Mouse (Mus musculus): ENCODE data around the gene Csrp3. TPM values are rescaled to one million over a fixed set of nuclear protein-coding genes. Genes with fewer than 3 reads are reported as not detected.
A peak's percentile ranks its signal among the peaks of the same experiment; 100 is the strongest.

The Csrp3 gene
- polyA plus RNA-seq, 1 experiment from 2014 or later: 905 TPM

DNA sequence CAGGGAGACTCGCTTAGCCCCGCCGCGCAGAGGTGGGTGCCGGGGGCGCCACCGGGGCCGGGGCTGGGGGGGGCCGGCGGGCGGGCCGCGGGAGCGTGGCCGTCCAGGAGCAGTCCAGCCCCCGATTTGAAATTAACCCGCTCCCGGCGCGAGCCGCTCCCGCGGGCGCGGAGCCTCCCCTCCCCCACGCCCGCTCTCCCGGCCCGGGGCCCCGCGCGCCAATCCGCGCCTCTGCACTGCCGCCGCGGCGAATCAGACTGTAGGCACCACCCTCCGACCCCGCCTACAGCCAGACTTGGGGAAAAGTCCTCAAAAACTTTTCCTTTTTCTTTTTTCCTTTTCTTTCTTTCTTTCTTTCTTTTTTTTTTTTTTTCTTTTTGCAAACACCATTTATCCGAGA lies 33.7 kb upstream of the Csrp3 start, which contains the start of gene E2f8:
Gene E2f8, minus strand, starts transcription at position 111 of the 400 bp plus-strand sequence.
- peak; percentile 85 for DNase-seq (ENCODE audit: low spot score)
- 1% methylated on average over 38 of the region's 41 CpGs for WGBS
- H3K27ac ChIP-seq: peak within 1 kb of the TSS; percentile 98

DNA sequence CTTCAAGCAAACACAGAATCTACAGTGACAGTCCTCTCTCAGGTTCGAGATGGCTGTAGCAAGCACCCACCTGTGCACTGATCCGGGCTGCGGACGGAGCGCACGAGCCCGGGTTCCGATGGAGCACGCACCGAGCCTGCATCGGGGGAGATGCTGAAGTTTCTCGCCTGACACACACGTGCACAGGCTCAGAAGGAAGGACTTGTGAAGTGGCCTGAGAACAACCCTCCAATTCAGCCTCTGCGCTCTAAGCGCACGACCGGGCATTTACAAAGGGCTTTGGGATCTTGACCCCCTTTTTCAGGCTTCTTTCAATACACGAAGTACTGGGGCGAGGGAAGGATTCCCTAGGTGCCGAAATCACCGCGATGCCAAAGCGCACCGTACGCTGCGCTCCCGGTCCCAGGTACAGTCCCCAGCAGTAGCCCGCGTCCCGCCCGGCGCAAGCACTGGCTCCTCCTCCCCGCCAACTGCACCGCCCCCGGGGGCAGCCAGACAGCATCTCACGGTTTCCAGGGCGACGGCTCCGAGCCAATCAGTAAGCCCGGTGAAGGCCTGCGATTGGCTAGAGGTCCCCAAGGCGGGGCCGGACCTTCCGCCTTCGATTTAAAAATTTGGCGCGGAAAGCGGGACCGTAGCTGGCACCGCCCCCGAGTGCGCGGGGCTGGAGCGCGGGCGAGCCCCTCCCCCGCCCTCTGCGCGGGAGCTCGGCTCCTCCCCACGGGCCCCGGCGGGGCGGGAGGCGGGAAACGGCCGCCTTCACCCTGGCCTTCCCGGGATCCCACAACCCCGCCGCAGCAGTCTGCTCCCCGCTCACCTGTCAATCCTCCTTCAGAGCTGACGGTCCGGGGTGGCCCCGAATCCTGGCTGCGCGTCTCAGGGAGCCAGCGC lies 33.0 kb upstream of the Csrp3 start:
- H3K4me3 ChIP-seq: peak overlapping the region; percentile 94
- H3K9me3 ChIP-seq: no peaks in the 10 kb centered on the region
- DNase-seq (ENCODE audit: low spot score): peak; percentile 100
- no peaks in the 10 kb centered on the region; the same call in 1 of the 2 replicates for H3K27me3 ChIP-seq (ENCODE audit: insufficient read depth, poor library complexity, severe bottlenecking)
- H3K36me3 ChIP-seq: peaks cover 26% of the 10 kb centered on the region
- H3K27ac ChIP-seq: peak overlapping the region; percentile 98
- H3K4me1 ChIP-seq: peaks cover 25% of the 10 kb centered on the region
- WGBS: under 1% methylated on average over 77 of the region's 77 CpGs

More for the DNA sequence above, 33.7 kb upstream of the Csrp3 start, which contains the start of gene E2f8:
- Histone ChIP-seq H3K4me3 (peak within 1 kb of the TSS; percentile 94), H3K9me3 (no peaks in the 10 kb centered on the region), H3K27me3 (ENCODE audit: insufficient read depth, poor library complexity, severe bottlenecking) (no peaks in the 10 kb centered on the region; the same call in 1 of the 2 replicates), H3K36me3 (peaks cover 20% of the 10 kb centered on the region), H3K4me1 (peaks cover 25% of the 10 kb centered on the region)

DNA sequence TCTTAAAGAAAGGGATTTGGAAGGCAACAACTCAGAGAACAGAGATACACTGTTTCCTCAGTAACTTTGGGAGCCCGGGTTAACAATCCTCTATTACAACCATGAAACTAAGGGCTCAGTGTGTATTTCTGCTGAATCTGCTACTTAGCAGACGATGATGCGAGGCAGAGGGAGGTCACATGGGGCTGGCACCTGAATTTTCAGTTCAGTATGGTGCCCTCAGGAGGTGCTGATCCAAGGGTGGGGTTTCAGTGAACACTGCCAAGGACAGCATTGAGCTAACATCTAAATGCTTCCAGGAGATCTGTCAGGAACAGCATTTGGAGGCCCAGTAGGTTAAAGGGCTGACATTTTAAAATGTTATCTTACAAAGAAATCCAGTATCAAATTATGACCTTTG lies 31.7 kb upstream of the Csrp3 start:
- Histone ChIP-seq H3K4me1 (peaks cover 22% of the 10 kb centered on the region), H3K4me3 (peak overlapping the region; percentile 94), H3K27ac (0 out of 2 replicates have a peak overlapping the region, but pooled peaks have one; percentile 36), H3K36me3 (peaks cover 39% of the 10 kb centered on the region), H3K27me3 (ENCODE audit: insufficient read depth, poor library complexity, severe bottlenecking) (no peaks in the 10 kb centered on the region; the same call in 1 of the 2 replicates), H3K9me3 (no peaks in the 10 kb centered on the region)
- DNase-seq (ENCODE audit: low spot score): no peak
- 59% methylated on average over 3 of the region's 3 CpGs for WGBS

DNA sequence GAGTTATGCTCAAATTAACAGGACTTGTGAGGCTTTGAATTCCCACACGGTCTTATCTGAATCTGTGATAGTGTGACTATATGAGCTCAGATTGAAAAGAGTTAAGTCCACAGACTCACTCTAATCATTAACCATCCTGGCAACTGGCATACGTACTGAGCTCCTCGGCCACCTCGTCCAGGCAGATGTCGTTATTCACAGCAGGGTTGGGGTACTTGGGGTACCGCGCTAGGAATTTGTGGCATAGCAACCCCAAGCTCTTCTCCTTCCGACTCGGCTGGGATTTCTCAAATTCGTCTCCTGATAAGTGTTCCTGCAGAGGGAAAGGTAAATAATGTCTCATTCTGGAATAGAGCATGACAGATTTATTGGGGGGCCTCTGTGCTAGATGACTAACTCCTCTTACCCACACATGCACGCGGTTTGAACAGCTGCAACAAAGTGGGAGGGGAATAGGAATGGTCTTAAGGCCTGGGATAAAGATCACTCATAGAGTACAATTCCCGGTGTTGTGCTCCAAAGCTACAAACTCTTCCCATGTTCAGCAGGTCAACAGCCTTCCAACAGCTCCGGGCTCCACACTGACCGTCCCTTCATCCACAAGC lies 30.1 kb upstream of the Csrp3 start:
- WGBS: 88% methylated on average over 15 of the region's 15 CpGs
- DNase-seq (ENCODE audit: low spot score): no peak
- Histone ChIP-seq H3K36me3 (peaks cover 56% of the 10 kb centered on the region), H3K4me1 (peaks cover 15% of the 10 kb centered on the region), H3K4me3 (no peak overlapping the region), H3K27ac (0 out of 2 replicates have a peak overlapping the region, but pooled peaks have one; percentile 6), H3K27me3 (ENCODE audit: insufficient read depth, poor library complexity, severe bottlenecking) (no peaks in the 10 kb centered on the region; the same call in 1 of the 2 replicates), H3K9me3 (no peaks in the 10 kb centered on the region)

- Histone ChIP-seq H3K27me3 (ENCODE audit: insufficient read depth, poor library complexity, severe bottlenecking) (no peaks in the 10 kb centered on the region), H3K27ac (no peak overlapping the region), H3K36me3 (peaks cover 69% of the 10 kb centered on the region), H3K4me3 (no peak overlapping the region), H3K9me3 (no peaks in the 10 kb centered on the region), H3K4me1 (peaks cover 8% of the 10 kb centered on the region)
- 68% methylated on average over 4 of the region's 4 CpGs for WGBS
- DNase-seq (ENCODE audit: low spot score): no peak
Measured at GRCm38 (mm10) chr7:48876526-48876925, 28.7 kb upstream of the Csrp3 start.

DNA sequence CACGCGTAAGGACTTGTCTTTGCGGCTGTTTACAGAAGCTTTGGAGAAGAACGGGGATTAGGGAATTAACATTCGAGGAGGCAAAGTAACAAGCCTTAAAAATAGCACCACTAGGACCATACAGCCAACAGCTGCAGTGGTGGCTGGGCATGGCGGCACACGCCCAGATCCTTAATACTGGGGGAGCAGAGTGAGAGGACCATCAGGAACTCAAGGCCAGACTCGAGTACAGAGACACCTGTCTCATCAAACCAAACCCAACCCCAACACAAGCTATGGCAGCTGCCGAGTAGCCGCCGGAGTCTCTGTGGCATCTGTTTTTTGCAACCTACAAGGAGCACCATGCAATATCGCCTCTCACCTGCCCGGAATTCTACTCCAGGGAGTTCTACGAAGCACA lies 27.3 kb upstream of the Csrp3 start:
- no peak overlapping the region for H3K4me3 ChIP-seq
- no peak for DNase-seq (ENCODE audit: low spot score)

DNA sequence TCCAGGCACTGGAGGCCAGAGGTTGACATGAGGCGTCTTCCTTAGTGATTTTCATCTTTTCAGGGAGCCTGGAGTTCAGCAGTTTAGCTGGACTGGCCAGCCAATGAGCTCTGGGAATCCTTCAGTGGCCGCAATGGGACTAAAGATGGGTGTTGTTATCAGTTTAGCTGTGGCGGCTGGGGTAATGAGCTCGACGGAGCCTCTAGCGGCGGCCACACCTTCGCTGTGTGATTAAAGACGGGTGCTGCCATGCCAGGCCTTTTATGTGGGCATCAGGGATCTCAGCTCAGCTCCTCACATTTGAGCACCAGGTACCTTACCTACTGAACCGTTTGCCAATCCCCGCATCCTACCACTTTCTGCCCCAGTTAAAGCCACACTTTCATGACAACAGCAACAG lies 23.5 kb upstream of the Csrp3 start:
- Histone ChIP-seq H3K4me1 (no peaks in the 10 kb centered on the region), H3K36me3 (peaks cover 100% of the 10 kb centered on the region), H3K4me3 (no peak overlapping the region), H3K9me3 (no peaks in the 10 kb centered on the region), H3K27ac (no peak overlapping the region), H3K27me3 (ENCODE audit: insufficient read depth, poor library complexity, severe bottlenecking) (no peaks in the 10 kb centered on the region)
- no peak for DNase-seq (ENCODE audit: low spot score)
- WGBS: 80% methylated on average over 11 of the region's 11 CpGs

More for the DNA sequence above, 27.3 kb upstream of the Csrp3 start:
- Histone ChIP-seq H3K27ac (no peak overlapping the region), H3K27me3 (ENCODE audit: insufficient read depth, poor library complexity, severe bottlenecking) (no peaks in the 10 kb centered on the region), H3K36me3 (peaks cover 84% of the 10 kb centered on the region), H3K9me3 (no peaks in the 10 kb centered on the region), H3K4me1 (peaks cover 8% of the 10 kb centered on the region)
- WGBS: 91% methylated on average over 14 of the region's 14 CpGs

- DNase-seq (ENCODE audit: low spot score): no peak
- H3K27me3 ChIP-seq (ENCODE audit: insufficient read depth, poor library complexity, severe bottlenecking): no peaks in the 10 kb centered on the region
- H3K27ac ChIP-seq: no peak overlapping the region
- H3K9me3 ChIP-seq: no peaks in the 10 kb centered on the region
- H3K4me3 ChIP-seq: no peak overlapping the region
- no peaks in the 10 kb centered on the region for H3K4me1 ChIP-seq
- H3K36me3 ChIP-seq: peaks cover 100% of the 10 kb centered on the region
- WGBS: 91% methylated on average over 21 of the region's 21 CpGs
Measured at GRCm38 (mm10) chr7:48870579-48871180, 22.8 kb upstream of the Csrp3 start.

GRCm38 (mm10) chr7:48870144-48870543 lies 22.3 kb upstream of the Csrp3 start:
- 83% methylated on average over 6 of the region's 6 CpGs for WGBS
- no peak for DNase-seq (ENCODE audit: low spot score)

GRCm38 (mm10) chr7:48867576-48867975 lies 19.7 kb upstream of the Csrp3 start:
- Histone ChIP-seq H3K36me3 (peaks cover 81% of the 10 kb centered on the region), H3K4me3 (no peak overlapping the region), H3K27me3 (ENCODE audit: insufficient read depth, poor library complexity, severe bottlenecking) (no peaks in the 10 kb centered on the region), H3K27ac (no peak overlapping the region), H3K4me1 (0 out of 2 replicates have a peak, but pooled peaks cover 4% of the 10 kb centered on the region), H3K9me3 (no peaks in the 10 kb centered on the region)
- 95% methylated on average over 18 of the region's 18 CpGs for WGBS
- no peak for DNase-seq (ENCODE audit: low spot score)

More at GRCm38 (mm10) chr7:48870144-48870543, 22.3 kb upstream of the Csrp3 start:
- Histone ChIP-seq H3K27ac (no peak overlapping the region), H3K36me3 (peaks cover 100% of the 10 kb centered on the region), H3K9me3 (no peaks in the 10 kb centered on the region), H3K27me3 (ENCODE audit: insufficient read depth, poor library complexity, severe bottlenecking) (no peaks in the 10 kb centered on the region), H3K4me3 (no peak overlapping the region), H3K4me1 (no peaks in the 10 kb centered on the region)

DNA sequence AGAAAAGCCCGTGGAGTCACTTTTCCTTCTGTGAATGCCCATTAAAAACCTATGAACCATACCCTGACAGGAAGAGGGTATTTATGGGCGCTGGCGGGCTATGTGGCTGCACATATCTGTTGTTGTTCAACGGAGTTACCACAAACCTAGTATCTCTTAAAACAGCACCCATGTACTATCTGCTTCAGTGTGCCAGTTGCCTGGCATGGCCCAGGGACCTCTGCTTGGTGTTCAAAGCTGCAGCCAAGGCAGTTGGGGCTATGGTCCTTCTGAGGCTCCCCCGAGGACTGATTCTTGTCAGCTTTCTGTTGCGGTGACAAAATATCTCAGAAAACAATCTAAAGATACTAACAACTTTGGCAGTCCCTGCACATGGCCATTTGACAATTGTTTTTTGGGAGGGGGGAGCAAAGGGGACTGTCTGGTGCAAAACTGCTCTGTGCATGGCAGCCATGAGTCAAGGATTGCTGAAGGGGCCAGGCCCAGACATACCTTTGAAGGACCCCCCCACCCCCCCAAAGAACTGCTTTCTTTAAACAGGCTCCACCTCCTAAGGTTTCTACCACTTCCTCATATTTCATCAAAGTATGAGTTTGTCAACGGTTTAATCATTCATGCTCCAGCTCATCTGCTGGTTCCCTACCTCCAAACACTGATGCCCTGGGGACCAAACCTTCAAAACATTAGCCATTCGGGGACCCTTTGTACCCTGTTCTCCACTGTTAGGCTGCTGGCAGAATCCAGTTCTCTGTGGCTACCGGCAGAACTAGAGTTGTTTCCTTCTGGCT lies 17.0 kb upstream of the Csrp3 start:
- H3K27ac ChIP-seq: no peak overlapping the region
- H3K9me3 ChIP-seq: no peaks in the 10 kb centered on the region
- 90% methylated on average over 9 of the region's 9 CpGs for WGBS
- H3K4me3 ChIP-seq: no peak overlapping the region
- no peaks in the 10 kb centered on the region for H3K27me3 ChIP-seq (ENCODE audit: insufficient read depth, poor library complexity, severe bottlenecking)
- H3K36me3 ChIP-seq: peaks cover 54% of the 10 kb centered on the region
- 0 out of 2 replicates have a peak, but pooled peaks cover 8% of the 10 kb centered on the region for H3K4me1 ChIP-seq
- no peak for DNase-seq (ENCODE audit: low spot score)

GRCm38 (mm10) chr7:48864199-48864598 lies 16.4 kb upstream of the Csrp3 start:
- no peaks in the 10 kb centered on the region for H3K9me3 ChIP-seq
- peaks cover 47% of the 10 kb centered on the region for H3K36me3 ChIP-seq

More at GRCm38 (mm10) chr7:48864199-48864598, 16.4 kb upstream of the Csrp3 start:
- Histone ChIP-seq H3K27me3 (ENCODE audit: insufficient read depth, poor library complexity, severe bottlenecking) (no peaks in the 10 kb centered on the region), H3K4me1 (0 out of 2 replicates have a peak, but pooled peaks cover 8% of the 10 kb centered on the region), H3K27ac (no peak overlapping the region), H3K4me3 (no peak overlapping the region)
- no peak for DNase-seq (ENCODE audit: low spot score)
